Mouse (Mus musculus): ENCODE measurements at regions not wholly inside any gene's neighbourhood (a gene's known extent, or its start where the extent isn't known, plus 50 kb on each side); places are given as distances from the start of the nearest gene placed in this dataset.

DNA sequence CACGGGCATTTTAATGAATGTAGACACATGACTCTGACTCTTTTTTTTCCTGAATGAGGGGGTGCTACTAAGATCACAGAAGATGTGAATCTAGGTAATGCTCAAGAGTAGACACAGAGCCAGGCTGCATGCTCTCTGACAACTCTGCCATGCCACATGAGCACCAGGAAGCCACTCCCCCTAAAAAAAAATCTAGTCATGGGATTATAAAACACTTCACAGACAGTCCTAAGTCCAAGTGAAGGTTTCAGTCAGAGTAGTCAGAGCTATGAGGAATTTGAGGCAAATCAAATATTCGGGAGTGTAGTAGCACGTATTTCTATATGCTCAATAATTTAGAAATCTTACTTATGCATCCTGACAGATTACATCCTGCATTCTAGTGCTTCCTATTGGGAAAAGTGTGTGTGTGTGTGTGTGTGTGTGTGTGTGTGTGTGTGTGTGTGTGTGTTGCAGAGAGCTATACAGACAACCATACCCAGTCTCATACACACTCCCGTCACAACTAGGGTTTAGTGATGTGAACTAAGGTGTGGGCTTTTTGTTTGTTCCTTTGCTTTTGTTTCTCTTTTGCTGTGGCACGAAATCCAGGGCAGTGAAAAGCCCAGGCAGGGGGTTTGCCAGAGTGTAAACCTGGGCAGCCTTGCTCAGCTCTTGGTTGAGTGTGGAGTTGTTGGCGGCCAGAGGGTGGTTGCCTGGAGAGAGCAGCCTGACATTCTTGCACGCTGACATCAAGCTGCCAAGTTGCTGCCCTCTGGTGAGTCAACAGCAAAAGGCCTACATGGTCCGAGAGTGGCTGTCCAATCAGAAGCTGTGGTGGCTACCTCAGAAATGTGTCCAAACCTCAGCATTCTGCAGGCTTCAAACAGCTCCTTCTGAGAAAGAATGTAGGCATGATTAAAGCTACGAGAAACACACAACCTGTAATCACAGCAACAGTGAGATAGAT, 116.8 kb upstream of the Cdkn2b start:
- Histone ChIP-seq H3K27me3 (ENCODE audit: control insufficient read depth, insufficient read depth, low read length) (no peaks in the 10 kb centered on the region), H3K9ac (replicated peaks; ENCODE audit: low read depth, low read length) (no peak overlapping the region), H3K4me1 (ENCODE audit: control insufficient read depth, insufficient read depth) (no peaks in the 10 kb centered on the region), H3K27ac (ENCODE audit: low read depth) (peak overlapping the region; percentile 41; the same call in 1 of the 2 replicates), H3K4me3 (ENCODE audit: low read depth, low read length) (no peak overlapping the region), H3K4me2 (ENCODE audit: low read depth, low read length) (no peak overlapping the region; the same call in 1 of the 2 replicates), H3K9me3 (replicated peaks; ENCODE audit: control insufficient read depth, low read length) (no peaks in the 10 kb centered on the region), H3K36me3 (replicated peaks; ENCODE audit: control insufficient read depth, insufficient read depth, low read length) (no peaks in the 10 kb centered on the region)
- ATAC-seq (ENCODE audit: insufficient read depth, low read depth) = peak; percentile 97
- DNase-seq (ENCODE audit: low spot score) = peak; percentile 77
- WGBS = 44% methylated on average over 9 of the region's 9 CpGs
- TF ChIP-seq EP300 (IDR thresholded peaks at IDR 0.05; ENCODE audit: low read depth) (no peak), CTCF (IDR thresholded peaks at IDR 0.05; ENCODE audit: low read depth) (peak; percentile 34)

DNA sequence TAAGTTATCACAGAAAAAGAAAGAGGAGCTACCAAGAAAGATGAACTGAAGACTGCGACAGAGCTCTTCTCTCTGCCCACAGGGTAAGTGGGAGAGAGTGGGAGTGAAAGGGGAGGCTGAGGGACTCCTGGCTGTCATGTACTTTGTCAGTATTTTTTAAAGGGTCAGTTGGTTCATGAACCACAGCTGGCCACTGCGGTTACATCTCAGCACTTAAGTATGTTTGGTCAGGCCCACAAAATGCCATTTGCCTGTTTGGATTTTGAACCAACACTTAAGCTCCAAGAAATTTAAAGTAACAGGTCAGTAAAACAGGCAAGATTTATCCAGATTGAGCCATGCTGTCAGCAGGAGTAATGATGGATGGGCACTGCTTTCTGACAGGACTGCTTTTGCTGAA, 115.1 kb upstream of the Cdkn2b start:
- Histone ChIP-seq H3K4me3 (ENCODE audit: low read depth, low read length) (no peak overlapping the region), H3K36me3 (replicated peaks; ENCODE audit: control insufficient read depth, insufficient read depth, low read length) (no peaks in the 10 kb centered on the region), H3K4me1 (ENCODE audit: control insufficient read depth, insufficient read depth) (no peaks in the 10 kb centered on the region), H3K27ac (ENCODE audit: low read depth) (no peak overlapping the region), H3K4me2 (ENCODE audit: low read depth, low read length) (no peak overlapping the region), H3K9me3 (replicated peaks; ENCODE audit: control insufficient read depth, low read length) (no peaks in the 10 kb centered on the region), H3K27me3 (ENCODE audit: control insufficient read depth, insufficient read depth, low read length) (no peaks in the 10 kb centered on the region), H3K9ac (replicated peaks; ENCODE audit: low read depth, low read length) (no peak overlapping the region)
- ATAC-seq (ENCODE audit: insufficient read depth, low read depth) = no peak
- 60% methylated on average over 2 of the region's 2 CpGs for WGBS
- TF ChIP-seq EP300 (IDR thresholded peaks at IDR 0.05; ENCODE audit: low read depth) (no peak), CTCF (IDR thresholded peaks at IDR 0.05; ENCODE audit: low read depth) (no peak)
- no peak for DNase-seq (ENCODE audit: low spot score)

DNA sequence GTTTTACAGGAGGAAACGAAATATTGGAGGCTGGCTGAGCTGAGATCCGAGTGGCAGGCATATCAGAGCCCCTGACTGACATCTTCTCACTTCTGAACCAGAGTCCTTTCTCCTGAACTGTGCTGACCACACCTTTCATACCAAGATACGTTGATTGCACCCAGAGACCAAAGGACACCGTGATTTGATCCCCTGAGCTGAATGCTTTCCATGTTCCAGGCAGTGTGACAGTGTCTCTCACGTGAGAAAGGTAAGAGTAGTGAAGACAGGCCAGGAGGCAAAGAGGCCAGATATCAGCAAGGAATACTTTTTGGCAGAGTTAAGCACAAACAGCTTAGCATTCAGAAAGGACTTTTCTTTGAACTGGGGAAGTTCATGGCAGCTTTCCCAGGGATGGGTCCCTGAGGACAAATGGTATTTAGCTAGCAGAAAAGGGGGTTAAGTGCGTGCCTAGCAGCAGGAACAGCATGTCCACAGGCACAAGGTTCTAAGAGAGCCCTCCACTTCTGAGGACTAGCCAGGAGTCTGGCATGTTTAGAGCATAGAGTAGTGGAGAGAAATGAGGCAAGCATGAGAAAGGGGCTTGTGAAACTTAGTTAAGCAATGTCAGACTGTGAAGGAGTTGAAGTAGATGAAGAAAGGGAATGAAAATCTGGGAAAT, 111.0 kb upstream of the Cdkn2b start:
- Histone ChIP-seq H3K9me3 (replicated peaks; ENCODE audit: control insufficient read depth, low read length) (no peaks in the 10 kb centered on the region), H3K27ac (ENCODE audit: low read depth) (no peak overlapping the region), H3K4me3 (ENCODE audit: low read depth, low read length) (no peak overlapping the region), H3K9ac (replicated peaks; ENCODE audit: low read depth, low read length) (no peak overlapping the region), H3K4me1 (ENCODE audit: control insufficient read depth, insufficient read depth) (no peaks in the 10 kb centered on the region), H3K4me2 (ENCODE audit: low read depth, low read length) (no peak overlapping the region), H3K27me3 (ENCODE audit: control insufficient read depth, insufficient read depth, low read length) (no peaks in the 10 kb centered on the region), H3K36me3 (replicated peaks; ENCODE audit: control insufficient read depth, insufficient read depth, low read length) (no peaks in the 10 kb centered on the region)
- TF ChIP-seq EP300 (IDR thresholded peaks at IDR 0.05; ENCODE audit: low read depth) (no peak), CTCF (IDR thresholded peaks at IDR 0.05; ENCODE audit: low read depth) (no peak)
- no peak for DNase-seq (ENCODE audit: low spot score)
- WGBS = 37% methylated on average over 6 of the region's 6 CpGs
- no peak; the same call in 1 of the 2 replicates for ATAC-seq (ENCODE audit: insufficient read depth, low read depth)

DNA sequence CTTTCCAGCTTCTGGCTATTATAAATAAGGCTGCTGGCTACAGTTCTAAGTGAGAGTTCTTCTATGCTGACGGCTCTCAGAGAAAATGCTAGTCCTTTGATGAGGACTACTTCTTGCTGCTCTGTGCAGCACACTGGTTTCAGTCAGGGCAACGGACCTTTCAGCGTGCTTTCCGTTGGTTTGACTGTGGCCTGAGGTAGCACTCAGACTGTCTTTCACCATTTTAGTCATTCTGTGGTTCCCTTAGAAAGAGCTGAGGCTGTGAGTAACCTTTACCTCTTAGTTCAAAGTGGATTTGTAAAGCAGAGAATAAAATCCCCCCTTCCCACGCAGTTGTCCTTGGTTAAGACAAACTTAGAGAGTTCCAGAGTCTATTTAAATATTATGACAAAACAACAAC, 110.0 kb upstream of the Cdkn2b start:
- Histone ChIP-seq H3K4me2 (ENCODE audit: low read depth, low read length) (no peak overlapping the region), H3K9ac (replicated peaks; ENCODE audit: low read depth, low read length) (no peak overlapping the region), H3K36me3 (replicated peaks; ENCODE audit: control insufficient read depth, insufficient read depth, low read length) (no peaks in the 10 kb centered on the region), H3K9me3 (replicated peaks; ENCODE audit: control insufficient read depth, low read length) (no peaks in the 10 kb centered on the region), H3K27me3 (ENCODE audit: control insufficient read depth, insufficient read depth, low read length) (no peaks in the 10 kb centered on the region), H3K4me3 (ENCODE audit: low read depth, low read length) (no peak overlapping the region), H3K27ac (ENCODE audit: low read depth) (no peak overlapping the region), H3K4me1 (ENCODE audit: control insufficient read depth, insufficient read depth) (no peaks in the 10 kb centered on the region)
- WGBS = 84% methylated on average over 5 of the region's 5 CpGs
- TF ChIP-seq CTCF (IDR thresholded peaks at IDR 0.05; ENCODE audit: low read depth) = no peak
- no peak for TF ChIP-seq EP300 (IDR thresholded peaks at IDR 0.05; ENCODE audit: low read depth)
- ATAC-seq (ENCODE audit: insufficient read depth, low read depth) = no peak
- DNase-seq (ENCODE audit: low spot score) = no peak

DNA sequence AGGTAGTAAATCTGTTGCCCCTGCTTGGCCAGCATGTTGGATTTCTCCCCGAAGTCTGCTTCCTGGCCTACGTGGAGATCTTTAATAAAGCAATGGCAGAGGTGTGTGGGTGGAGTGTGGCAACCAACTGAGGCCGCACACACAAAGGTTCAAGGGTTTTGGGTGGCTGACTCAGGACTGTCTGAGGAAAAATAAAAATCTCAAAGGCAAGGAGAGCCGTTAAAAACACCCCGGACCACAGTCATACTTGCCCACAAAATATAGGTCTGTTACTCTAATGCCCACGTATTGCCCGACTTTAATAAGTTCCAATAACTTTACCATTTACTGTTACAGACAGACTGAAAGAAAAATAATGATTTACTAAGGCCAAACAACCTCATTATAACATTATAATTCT, 108.7 kb upstream of the Cdkn2b start:
- H3K4me3 ChIP-seq (ENCODE audit: low read depth, low read length) = no peak overlapping the region
- no peaks in the 10 kb centered on the region for H3K4me1 ChIP-seq (ENCODE audit: control insufficient read depth, insufficient read depth)
- no peaks in the 10 kb centered on the region for H3K9me3 ChIP-seq (replicated peaks; ENCODE audit: control insufficient read depth, low read length)
- no peaks in the 10 kb centered on the region for H3K27me3 ChIP-seq (ENCODE audit: control insufficient read depth, insufficient read depth, low read length)
- H3K27ac ChIP-seq (ENCODE audit: low read depth) = no peak overlapping the region
- no peak overlapping the region for H3K9ac ChIP-seq (replicated peaks; ENCODE audit: low read depth, low read length)
- TF ChIP-seq CTCF (IDR thresholded peaks at IDR 0.05; ENCODE audit: low read depth) (no peak), EP300 (IDR thresholded peaks at IDR 0.05; ENCODE audit: low read depth) (no peak)
- DNase-seq (ENCODE audit: low spot score) = no peak
- H3K36me3 ChIP-seq (replicated peaks; ENCODE audit: control insufficient read depth, insufficient read depth, low read length) = no peaks in the 10 kb centered on the region
- 83% methylated on average over 7 of the region's 7 CpGs for WGBS
- ATAC-seq (ENCODE audit: insufficient read depth, low read depth) = no peak
- H3K4me2 ChIP-seq (ENCODE audit: low read depth, low read length) = no peak overlapping the region
